Mouse (Mus musculus) lung, adult 2 months (tissue): ENCODE data around the gene Ppp1r12b.

Source experiments
- CTCF ChIP-seq: fragments of 200-500 bp; IDR thresholded peaks from 2 replicates; pipeline ENCODE4 v1.5.1; 2011; ENCODE audit warnings: mild to moderate bottlenecking, low read length, control low read depth; ENCODE audit not compliant: insufficient read depth
- POLR2A ChIP-seq: fragments of 200-500 bp; IDR thresholded peaks from 2 replicates; pipeline ENCODE4 v1.6.1; 2011; ENCODE audit warnings: low read depth, mild to moderate bottlenecking, control low read depth, low read length, borderline replicate concordance; ENCODE audit errors: extremely low read depth

GRCm38 (mm10) chr1:134987962-134988341 lies 32.2 kb upstream of the Ppp1r12b start:
- TF ChIP-seq CTCF (no peak), POLR2A (no peak)
